Mouse (Mus musculus): ENCODE measurements at regions not wholly inside any gene's neighbourhood (a gene's known extent, or its start where the extent isn't known, plus 50 kb on each side); places are given as distances from the start of the nearest gene placed in this dataset.

DNA sequence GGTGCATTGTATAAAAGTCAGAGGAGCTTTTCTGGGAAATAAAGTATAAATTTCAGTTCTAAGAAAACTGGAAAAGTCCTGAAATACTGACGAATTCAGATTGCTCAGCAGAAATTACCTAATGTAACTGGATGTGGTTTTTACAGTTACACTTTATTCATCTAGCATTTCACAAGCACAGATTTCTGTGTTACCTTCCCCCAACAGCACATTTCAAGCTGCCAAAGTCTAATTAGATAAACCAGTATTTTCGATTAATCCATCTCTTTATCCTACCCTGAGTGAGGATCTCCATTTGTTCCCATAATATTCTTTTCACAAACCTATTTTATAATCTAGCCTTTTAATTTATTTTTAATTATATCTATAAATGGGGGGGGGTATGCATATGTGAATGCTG lies 179.4 kb downstream of the Klf6 start:
- POLR2A ChIA-PET = interaction anchor here in 2 of 4 experiments (1.1 to 1.7 kb wide), 3 partner anchors 18 to 180 kb away, joined by 3 to 5 read pairs (median 5); partner anchors contain the start of gene Klf6 (in 2 of the 2)
- CTCF ChIA-PET = no interaction called here

GRCm38 (mm10) chr13:6042495-6042894 lies 181.2 kb downstream of the Klf6 start:
- CTCF ChIA-PET = no interaction called here

GRCm38 (mm10) chr13:6059515-6060228 lies 198.4 kb downstream of the Klf6 start:
- CTCF ChIA-PET = no interaction called here
- POLR2A ChIA-PET = interaction anchor here in 2 of 4 experiments (1.0 to 1.5 kb wide), 3 partner anchors 12 to 199 kb away, joined by 3 to 4 read pairs (median 3); partner anchors contain the start of gene Klf6 (in 1 of the 2)

More at GRCm38 (mm10) chr13:6042495-6042894, 181.2 kb downstream of the Klf6 start:
- POLR2A ChIA-PET = no interaction called here

- ChIA-PET POLR2A (interaction anchor here in 2 of 4 experiments (1.0 to 1.5 kb wide), 2 partner anchors 13 to 199 kb away, joined by 3 to 4 read pairs; partner anchors contain the start of gene Klf6 (in 1 of the 2)), CTCF (no interaction called here)
Measured at GRCm38 (mm10) chr13:6060229-6060845, 199.1 kb downstream of the Klf6 start.

- ChIA-PET POLR2A (no interaction called here), CTCF (no interaction called here)
Measured at GRCm38 (mm10) chr13:6062305-6062704, 201.0 kb downstream of the Klf6 start.

DNA sequence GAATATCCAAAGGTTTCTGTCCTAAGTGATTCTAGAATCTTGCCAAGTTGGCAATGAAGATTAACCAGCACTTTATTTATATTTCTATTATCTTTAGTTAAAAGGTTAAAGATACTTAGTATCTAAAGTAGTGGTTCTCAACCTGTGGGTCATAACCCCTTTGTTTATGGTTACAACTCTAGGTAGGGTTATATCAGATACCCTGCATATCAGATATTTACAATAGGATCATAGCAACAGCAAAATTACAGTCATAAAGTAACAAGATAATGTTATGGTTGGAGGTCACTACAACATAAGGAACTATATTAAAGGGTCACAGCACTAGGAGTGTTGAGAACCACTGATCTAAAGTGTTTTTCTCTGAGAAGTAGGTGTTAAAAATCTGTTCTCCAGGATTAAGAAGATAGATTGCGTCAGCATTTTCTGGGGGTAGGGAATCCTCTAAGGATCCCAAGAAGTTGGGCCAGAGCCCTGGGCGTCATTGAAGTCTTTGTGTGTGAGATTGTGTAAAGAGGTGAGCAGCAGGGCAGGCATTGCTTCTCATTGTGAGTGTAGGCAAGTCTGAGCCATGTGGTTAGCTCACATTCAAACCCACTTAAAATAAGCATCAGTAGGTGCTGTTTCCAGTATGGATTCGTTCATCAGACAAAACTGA lies 201.6 kb downstream of the Klf6 start:
- POLR2A ChIA-PET = no interaction called here
- CTCF ChIA-PET = no interaction called here

- ChIA-PET POLR2A (no interaction called here), CTCF (interaction anchor here in 1 of 4 experiments (0.7 kb wide), 1 partner anchor 77 kb away, joined by 3 read pairs; no protein-coding TSS in a partner anchor)
Measured at GRCm38 (mm10) chr13:6076978-6077825, 215.9 kb downstream of the Klf6 start.

- CTCF ChIA-PET = no interaction called here
- POLR2A ChIA-PET = no interaction called here
Measured at GRCm38 (mm10) chr13:6085891-6086290, 224.6 kb downstream of the Klf6 start.

- CTCF ChIA-PET = no interaction called here
Measured at GRCm38 (mm10) chr13:6109018-6109657, 247.9 kb downstream of the Klf6 start.

DNA sequence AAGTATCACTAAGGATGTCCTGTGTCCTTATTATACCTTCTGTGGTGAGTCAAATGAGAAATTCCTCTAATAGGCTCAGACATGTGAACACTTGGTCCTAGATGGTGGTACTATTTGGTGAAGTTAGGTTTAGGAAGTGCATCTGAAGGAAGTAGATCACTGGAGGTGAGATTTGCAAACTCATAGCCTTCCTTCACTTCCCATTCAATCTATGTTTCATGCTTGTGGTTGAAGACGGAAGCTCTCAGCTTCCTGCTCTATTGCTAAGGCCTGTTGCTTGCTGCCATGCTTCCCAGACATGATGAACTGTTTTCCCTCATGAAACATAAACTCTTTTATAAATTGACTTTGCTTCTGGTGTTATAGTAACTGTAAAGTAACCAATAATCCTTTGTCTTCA lies 258.4 kb downstream of the Klf6 start:
- POLR2A ChIA-PET = no interaction called here
- CTCF ChIA-PET = no interaction called here

More at GRCm38 (mm10) chr13:6109018-6109657, 247.9 kb downstream of the Klf6 start:
- POLR2A ChIA-PET = no interaction called here

DNA sequence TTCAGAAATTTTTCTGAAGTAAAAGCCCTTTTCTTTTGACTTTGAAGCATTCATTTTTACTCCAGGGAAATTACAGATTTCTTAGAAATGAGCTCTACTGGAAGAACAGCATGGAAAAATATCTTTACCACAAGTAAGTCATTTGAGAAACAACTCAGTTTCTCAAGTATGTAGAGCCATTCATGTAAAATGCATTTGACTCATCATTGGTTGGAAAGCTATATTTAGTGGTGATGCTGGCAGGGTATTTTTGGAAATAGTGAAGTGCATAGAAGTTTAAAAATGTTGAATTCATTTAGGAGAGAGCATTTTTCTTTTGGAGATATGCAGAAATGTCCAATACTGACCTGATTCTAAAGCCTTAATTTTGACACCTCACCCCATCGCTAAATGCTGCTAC lies 266.0 kb downstream of the Klf6 start:
- POLR2A ChIA-PET = interaction anchor here in 1 of 4 experiments (0.6 kb wide), 1 partner anchor 157 kb away, joined by 4 read pairs; no protein-coding TSS in a partner anchor
- CTCF ChIA-PET = no interaction called here

DNA sequence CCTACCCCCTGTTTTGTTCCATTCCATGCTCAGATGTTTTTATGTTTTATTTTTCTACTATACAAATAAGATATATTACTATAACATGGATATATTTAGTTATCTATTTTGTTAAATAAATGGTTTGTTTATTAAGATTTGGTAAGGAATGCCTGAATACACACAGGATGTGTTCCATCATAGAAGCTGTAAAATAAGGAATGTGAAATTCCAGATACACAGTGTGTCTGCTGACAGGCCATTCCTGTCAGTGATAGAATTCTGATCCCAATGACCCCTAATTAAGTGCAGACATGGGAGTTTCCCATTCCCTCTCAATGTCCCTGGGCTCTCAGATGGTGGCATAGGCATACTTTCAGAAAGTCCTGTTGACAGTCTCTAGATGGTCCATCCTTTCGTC lies 267.6 kb downstream of the Klf6 start:
- CTCF ChIA-PET = no interaction called here
- POLR2A ChIA-PET = no interaction called here

DNA sequence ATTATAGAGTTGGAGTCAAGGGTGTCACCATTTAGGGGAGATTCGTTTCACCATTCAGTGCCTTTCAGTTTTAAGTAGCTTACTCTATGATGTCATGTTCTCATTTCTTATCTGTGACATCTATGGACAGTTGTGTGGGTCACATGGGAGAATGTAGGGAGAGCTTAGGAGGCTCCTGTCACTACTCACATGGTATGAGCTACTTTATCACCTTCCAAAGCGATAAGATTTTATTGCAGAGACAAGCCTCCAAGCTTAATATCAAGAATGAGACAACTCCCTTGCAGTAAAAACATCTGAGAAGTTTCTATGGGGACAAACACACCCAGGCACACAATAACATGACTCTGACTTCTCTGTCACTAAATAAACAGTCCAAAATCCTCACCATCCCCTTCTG lies 270.1 kb downstream of the Klf6 start:
- ChIA-PET CTCF (no interaction called here), POLR2A (no interaction called here)

GRCm38 (mm10) chr13:6137170-6137569 lies 275.9 kb downstream of the Klf6 start:
- CTCF ChIA-PET = no interaction called here
- POLR2A ChIA-PET = no interaction called here

DNA sequence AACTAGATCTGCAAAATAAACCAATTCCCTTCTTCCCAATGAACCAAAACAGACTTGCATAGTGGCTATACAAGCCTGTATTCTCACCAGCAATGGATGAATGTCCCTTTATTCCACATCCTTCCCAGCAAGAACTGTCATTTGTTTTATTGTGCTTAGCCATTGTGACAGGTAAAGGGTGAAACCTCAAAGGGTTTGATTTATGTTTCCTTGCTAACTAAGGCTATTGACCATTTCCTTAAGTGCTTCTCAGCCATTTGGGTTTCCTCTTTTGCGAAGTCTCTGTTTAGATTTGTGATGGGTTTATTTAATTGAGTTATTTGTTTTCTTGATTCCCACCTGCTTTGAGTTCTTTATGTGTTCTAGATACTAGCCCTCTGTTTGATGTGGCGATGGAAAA lies 281.5 kb downstream of the Klf6 start:
- ChIA-PET POLR2A (no interaction called here), CTCF (no interaction called here)

DNA sequence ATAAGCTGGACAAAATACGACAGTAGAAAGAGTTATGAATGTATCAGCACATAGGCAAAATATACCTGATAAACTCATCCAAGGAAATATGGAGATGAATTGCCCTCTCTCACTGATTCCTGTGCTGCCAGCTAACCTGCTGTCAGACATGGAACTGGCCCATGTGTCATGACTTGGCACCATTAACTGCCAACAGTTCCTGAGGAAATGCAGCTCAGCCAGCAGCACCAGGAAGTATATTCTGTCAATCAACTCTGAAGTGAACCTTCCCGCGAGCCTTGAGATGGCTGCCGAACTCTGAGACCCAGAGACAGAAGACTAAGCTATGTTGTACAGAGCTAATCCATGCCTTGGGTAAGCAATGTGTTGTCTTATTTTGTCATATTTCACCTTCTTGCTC lies 292.4 kb downstream of the Klf6 start:
- ChIA-PET POLR2A (no interaction called here), CTCF (interaction anchor here in 1 of 4 experiments (0.6 kb wide), 1 partner anchor 1496 kb away, joined by 3 read pairs; no protein-coding TSS in a partner anchor)

GRCm38 (mm10) chr13:6156191-6156590 lies 294.9 kb downstream of the Klf6 start:
- ChIA-PET CTCF (no interaction called here), POLR2A (no interaction called here)

DNA sequence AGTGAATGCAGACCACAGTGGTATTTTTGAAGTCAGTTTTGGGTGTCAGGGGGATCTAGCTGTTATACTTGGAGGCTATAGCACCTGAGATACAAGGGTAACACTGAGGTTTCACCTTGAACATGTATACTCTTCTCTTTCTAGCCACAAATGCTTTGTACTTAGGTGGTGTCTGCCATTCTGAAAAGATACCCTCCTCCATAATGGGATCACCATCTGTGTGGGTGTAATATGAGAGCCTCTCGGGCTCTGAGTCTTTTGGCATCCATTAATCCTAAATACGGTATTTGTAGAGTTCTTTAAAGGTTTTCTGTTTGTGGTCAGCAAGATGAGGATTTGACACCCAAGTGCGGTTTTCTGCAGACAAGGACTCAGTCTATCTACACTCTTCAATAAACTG lies 295.7 kb downstream of the Klf6 start:
- ChIA-PET POLR2A (interaction anchor here in 1 of 4 experiments (0.7 kb wide), 1 partner anchor 168 kb away, joined by 3 read pairs; no protein-coding TSS in a partner anchor), CTCF (no interaction called here)

GRCm38 (mm10) chr13:6157946-6158345 lies 296.7 kb downstream of the Klf6 start:
- POLR2A ChIA-PET = no interaction called here
- CTCF ChIA-PET = no interaction called here

Measured in embryonic stem cell, embryonic (primary cell).